Mouse (Mus musculus) neural tube, embryonic 12.5 days (tissue): ENCODE results near the gene Taf10. TPM values are rescaled to one million over a fixed set of nuclear protein-coding genes. Genes with fewer than 3 reads are reported as not detected.

Source experiments
- ATAC-seq: fragments of 200-750 bp; cut with Nextera tagmentation; 2 replicates; pipeline ENCODE4 v1.8.0; 2017; ENCODE audit warnings: low read depth, mild to moderate bottlenecking, moderate TSS enrichment, moderate library complexity; ENCODE audit not compliant: low FRiP score
- H3K27ac ChIP-seq: fragments of 300-500 bp; sonication (generic); 2 replicates; pipeline ENCODE4 v1.5.1; 2016
- H3K27me3 ChIP-seq: fragments of 300-500 bp; sonication (generic); replicated peaks from 2 replicates; pipeline ENCODE4 v1.6.1; 2016; ENCODE audit warnings: mild to moderate bottlenecking
- H3K36me3 ChIP-seq: fragments of 300-500 bp; sonication (generic); 2 replicates; pipeline ENCODE4 v1.6.1; 2016; ENCODE audit warnings: mild to moderate bottlenecking
- H3K4me1 ChIP-seq: fragments of 300-500 bp; sonication (generic); 2 replicates; pipeline ENCODE4 v1.6.1; 2016
- H3K4me2 ChIP-seq: fragments of 300-500 bp; sonication (generic); replicated peaks from 2 replicates; pipeline ENCODE4 v1.6.1; 2016; ENCODE audit warnings: mild to moderate bottlenecking
- H3K4me3 ChIP-seq: fragments of 300-500 bp; sonication (generic); 2 replicates; pipeline ENCODE4 v1.5.1; 2016
- H3K9ac ChIP-seq: fragments of 300-500 bp; sonication (generic); 2 replicates; pipeline ENCODE4 v1.6.1; 2016; ENCODE audit warnings: mild to moderate bottlenecking
- H3K9me3 ChIP-seq: fragments of 300-500 bp; sonication (generic); 2 replicates; pipeline ENCODE4 v1.6.1; 2016; ENCODE audit warnings: mild to moderate bottlenecking
- WGBS: fragments of 180-500 bp; shearing (Covaris S2); methylation state at CpG from one replicate; pipeline ENCODE4 v1.1.7; 2016; 5-methylcytosine and 5-hydroxymethylcytosine counted together
- polyA plus RNA-seq: library from polyadenylated mRNA; unstranded; fragments of >200 nt; fragmentation: Nextera tagmentation; extraction: Ambion mirVana; gene quantifications from 2 replicates; pipeline ENCODE4 v1.2.1, GENCODE M21; 2016

The Taf10 gene
- polyA plus RNA-seq, 1 experiment from 2014 or later: 171 TPM

GRCm38 (mm10) chr7:105690875-105691274 lies 53.3 kb downstream of the Taf10 start:
- no peaks in the 10 kb centered on the region for H3K36me3 ChIP-seq
- no peak overlapping the region for H3K9ac ChIP-seq
- no peak overlapping the region for H3K27ac ChIP-seq
- H3K27me3 ChIP-seq: no peaks in the 10 kb centered on the region
- H3K4me2 ChIP-seq: no peak overlapping the region
- H3K9me3 ChIP-seq: no peaks in the 10 kb centered on the region
- 82% methylated on average over 1 of the region's 1 CpGs for WGBS
- no peaks in the 10 kb centered on the region for H3K4me1 ChIP-seq
- no peak overlapping the region for H3K4me3 ChIP-seq
- ATAC-seq: no peak

Other genes starting within 250 kb of the Taf10 start
- gene Smpd1, start 190.0 kb downstream of the Taf10 start, polyA plus RNA-seq: 53.8 and 56.6 TPM in 2 replicates
- gene Apbb1, start 162.7 kb downstream of the Taf10 start, polyA plus RNA-seq: 185 TPM in 2 replicates
- 0.23 and 0.38 TPM in 2 replicates for gene Hpx, start 144.2 kb downstream of the Taf10 start, polyA plus RNA-seq
- gene Trim3, start 110.8 kb downstream of the Taf10 start, polyA plus RNA-seq: 64.4 and 74.5 TPM in 2 replicates
- 140 and 160 TPM in 2 replicates for gene Timm10b, start 104.3 kb downstream of the Taf10 start, polyA plus RNA-seq
- 76.9 and 77.5 TPM in 2 replicates for gene Arfip2, start 103.9 kb downstream of the Taf10 start, polyA plus RNA-seq
- gene Gm45799, start 103.8 kb downstream of the Taf10 start, polyA plus RNA-seq: 15.5 and 16.6 TPM in 2 replicates
- gene Dnhd1, start 93.5 kb downstream of the Taf10 start, polyA plus RNA-seq: 1.4 and 1.5 TPM in 2 replicates
- 220 and 230 TPM in 2 replicates for gene Ilk, start 7.8 kb downstream of the Taf10 start, polyA plus RNA-seq
- gene Rrp8, start 7.0 kb downstream of the Taf10 start, polyA plus RNA-seq: 31.4 and 32.3 TPM in 2 replicates
- 37.4 and 40.3 TPM in 2 replicates for gene Tpp1, start 7.9 kb upstream of the Taf10 start, polyA plus RNA-seq
- 20.4 and 20.6 TPM in 2 replicates for gene Dchs1, start 43.3 kb upstream of the Taf10 start, polyA plus RNA-seq
- 219 and 238 TPM in 2 replicates for gene Mrpl17, start 66.7 kb upstream of the Taf10 start, polyA plus RNA-seq
- gene Gm4070, start 209.6 kb upstream of the Taf10 start, polyA plus RNA-seq: 0.16 TPM in 1 of 2 replicates, not detected in the other